In genomic region chr2:18056786-18057255, GRCm38 (mm10) we compare ENCODE assay signal across 8 mouse cellular contexts. TPM values are rescaled to one million over a fixed set of nuclear protein-coding genes. Genes with fewer than 3 reads are reported as not detected.
DNase-seq lines count a peak whose midpoint lies in the region; ATAC-seq lines count a peak whose summit lies in the region.

No protein-coding gene starts in this region.

- H3K4me1 ChIP-seq in embryonic facial prominence, embryonic 15.5 days, result peaks cover 4% of the 10 kb centered on the region; the same call in 1 of the 2 replicates
- peaks cover 4% of the 10 kb centered on the region; the same call in 1 of the 2 replicates for H3K4me1 ChIP-seq in limb, embryonic 15.5 days

- no peaks in the 10 kb centered on the region for H3K27me3 ChIP-seq in embryonic facial prominence, embryonic 15.5 days
- H3K27me3 ChIP-seq in limb, embryonic 15.5 days, result no peaks in the 10 kb centered on the region

- peak overlapping the region; percentile 100 for H3K27ac ChIP-seq in embryonic facial prominence, embryonic 15.5 days (replicated peaks)
- peak overlapping the region; percentile 98 for H3K27ac ChIP-seq in limb, embryonic 15.5 days

- peak overlapping the region; percentile 68 for H3K9ac ChIP-seq in embryonic facial prominence, embryonic 15.5 days
- peak overlapping the region; percentile 68 for H3K9ac ChIP-seq in limb, embryonic 15.5 days

- peak; percentile 98 for ATAC-seq in embryonic facial prominence, embryonic 15.5 days (ENCODE audit: insufficient number of reproducible peaks, low FRiP score, low TSS enrichment, low read depth)
- peak; percentile 98 for ATAC-seq in limb, embryonic 15.5 days (ENCODE audit: insufficient number of reproducible peaks, low FRiP score, low TSS enrichment, low read depth)
- peak; percentile 91 for ATAC-seq in monocyte, adult 5-6 weeks (replicated peaks; ENCODE audit: insufficient number of reproducible peaks, low FRiP score, low TSS enrichment, poor library complexity, severe bottlenecking)

- no peaks in the 10 kb centered on the region for H3K36me3 ChIP-seq in embryonic facial prominence, embryonic 15.5 days
- H3K36me3 ChIP-seq in limb, embryonic 15.5 days, result no peaks in the 10 kb centered on the region

- H3K9me3 ChIP-seq in embryonic facial prominence, embryonic 15.5 days (replicated peaks), result no peaks in the 10 kb centered on the region
- H3K9me3 ChIP-seq in limb, embryonic 15.5 days, result no peaks in the 10 kb centered on the region

- 1% methylated on average over 40 of the region's 50 CpGs for WGBS in embryonic facial prominence, embryonic 15.5 days
- WGBS in limb, embryonic 15.5 days, result 1% methylated on average over 39 of the region's 50 CpGs

- peak overlapping the region; percentile 62 for H3K4me3 ChIP-seq in embryonic facial prominence, embryonic 15.5 days (replicated peaks)
- H3K4me3 ChIP-seq in limb, embryonic 15.5 days, result peak overlapping the region; percentile 65

- H3K4me2 ChIP-seq in embryonic facial prominence, embryonic 15.5 days (replicated peaks), result peak overlapping the region; percentile 70
- peak overlapping the region; percentile 78 for H3K4me2 ChIP-seq in limb, embryonic 15.5 days

- peak; percentile 93 for DNase-seq in 3T3-L1 (ENCODE audit: low read depth, low spot score)
- peak; percentile 99 for DNase-seq in adrenal gland, postnatal 14 days
- DNase-seq in heart, adult 8-10 months (ENCODE audit: low spot score), result peak; percentile 98
- DNase-seq in kidney, adult 9 months, result peak; percentile 98
- DNase-seq in spleen, postnatal 36 days (ENCODE audit: low spot score in 2 of 2), result peak; percentile 96

RNA-seq across cellular contexts. Expression of gene Mllt10, which starts 1.8 kb away (rescaled TPM):
- total RNA-seq in adrenal gland, postnatal 14 days (2021), result 39.1 and 56.4 TPM in 2 replicates
- 65.5 and 70.1 TPM in 2 replicates for polyA plus RNA-seq in embryonic facial prominence, embryonic 15.5 days (2015; fragmentation: Nextera tagmentation; extraction: Ambion mirVana)
- total RNA-seq in heart, adult 8-10 months (2022), result 10 to 100 TPM; 25.1 to 41.8 (median 30.5) TPM
- 51.3 and 53.4 TPM in 2 replicates for polyA plus RNA-seq in limb, embryonic 15.5 days (2015; fragmentation: Nextera tagmentation; extraction: Ambion mirVana)
- total RNA-seq in monocyte, adult 5-6 weeks (2017), result 36.1 to 69.5 TPM (median 67.5 TPM) in 3 replicates

RNA-seq across cellular contexts. Expression of gene Skida1, which starts 8.0 kb away (rescaled TPM):
- total RNA-seq in adrenal gland, postnatal 14 days (2021), result 4.5 and 4.8 TPM in 2 replicates
- 5.7 and 6.1 TPM in 2 replicates for polyA plus RNA-seq in embryonic facial prominence, embryonic 15.5 days (2015; fragmentation: Nextera tagmentation; extraction: Ambion mirVana)
- 1 to 10 TPM; 2.5 to 5.9 (median 3.7) TPM for total RNA-seq in heart, adult 8-10 months (2022)
- polyA plus RNA-seq in limb, embryonic 15.5 days (2015; fragmentation: Nextera tagmentation; extraction: Ambion mirVana), result 5.1 and 7.6 TPM in 2 replicates
- 0.19 to 0.43 TPM in 2 of 3 replicates, not detected in the other for total RNA-seq in monocyte, adult 5-6 weeks (2017)

RNA-seq across cellular contexts. Expression of gene A930004D18Rik, which starts 19.3 kb away (rescaled TPM):
- 1.7 and 1.8 TPM in 2 replicates for total RNA-seq in adrenal gland, postnatal 14 days (2021)
- polyA plus RNA-seq in embryonic facial prominence, embryonic 15.5 days (2015; fragmentation: Nextera tagmentation; extraction: Ambion mirVana), result 13.7 and 13.9 TPM in 2 replicates
- 1 to 10 TPM; 3.5 to 7.3 (median 5.5) TPM for total RNA-seq in heart, adult 8-10 months (2022)
- polyA plus RNA-seq in limb, embryonic 15.5 days (2015; fragmentation: Nextera tagmentation; extraction: Ambion mirVana), result 13.0 and 16.8 TPM in 2 replicates
- 0.21 to 0.87 TPM (median 0.29 TPM) in 3 replicates for total RNA-seq in monocyte, adult 5-6 weeks (2017)

Comparison
In these comparisons a context has a peak if more than half of its experiments do, and no peak if none do; other contexts are left out.
1. Peak in every context shown above with its lines: DNase-seq, ATAC-seq, H3K4me3 ChIP-seq and H3K27ac ChIP-seq.